25 mouse cellular contexts compared by ENCODE assay signal in genomic region chr16:21542559-21542958, GRCm38 (mm10).
"Had no signal": no experiment of that assay in that cellular context is flagged by ENCODE, and none has a peak within 500 bp of the region (broad histone marks: within the 10 kb centered on the region; RNA-seq: fewer than 3 reads in every experiment).

No protein-coding gene starts in this region.

- H3K9ac ChIP-seq: heart, embryonic 12.5 days; hindbrain, embryonic 12.5 days; hindbrain, embryonic 14.5 days; intestine, embryonic 15.5 days; kidney, embryonic 15.5 days; limb, embryonic 12.5 days had no signal

- H3K27me3 ChIP-seq: heart, embryonic 12.5 days; hindbrain, embryonic 12.5 days; intestine, embryonic 15.5 days; kidney, embryonic 15.5 days; limb, embryonic 12.5 days had no signal

- H3K9me3 ChIP-seq: heart, embryonic 12.5 days; hindbrain, embryonic 10.5 days; hindbrain, embryonic 12.5 days; intestine, embryonic 15.5 days; kidney, embryonic 15.5 days; limb, embryonic 10.5 days; limb, embryonic 12.5 days had no signal

- H3K36me3 ChIP-seq: hindbrain, embryonic 10.5 days; intestine, embryonic 15.5 days; limb, embryonic 10.5 days; limb, embryonic 12.5 days had no signal

- ATAC-seq: hindbrain, embryonic 16.5 days; inflammation-experienced regulatory T-cells, adult 6 months; intestine, embryonic 15.5 days; intestine, postnatal 0 days had no signal

- H3K4me3 ChIP-seq: heart, adult 2 months; heart, embryonic 12.5 days; hindbrain, embryonic 10.5 days; hindbrain, embryonic 12.5 days; intestine, embryonic 15.5 days; kidney, embryonic 15.5 days; layer of hippocampus, adult 2 months; left cerebral cortex, adult 2 months; limb, embryonic 10.5 days; limb, embryonic 12.5 days had no signal

- DNase-seq: gastrocnemius, postnatal 14 days; gastrocnemius, postnatal 36 days; heart, adult 2 months; heart, postnatal 10 days; heart, postnatal 4 days; kidney, adult 18-20 months; kidney, adult 9 months; kidney, postnatal 10 days; kidney, postnatal 25 days; kidney, postnatal 4 days; liver had no signal

- H3K4me2 ChIP-seq: heart, embryonic 12.5 days; hindbrain, embryonic 12.5 days; hindbrain, embryonic 14.5 days; intestine, embryonic 15.5 days; kidney, embryonic 15.5 days; limb, embryonic 12.5 days; liver, embryonic 11.5 days had no signal

- H3K27ac ChIP-seq: heart, adult 2 months; hindbrain, embryonic 10.5 days; hindbrain, embryonic 12.5 days; hindbrain, embryonic 14.5 days; intestine, embryonic 15.5 days; kidney, embryonic 15.5 days; layer of hippocampus, adult 2 months; left cerebral cortex, adult 2 months; limb, embryonic 10.5 days; limb, embryonic 12.5 days had no signal

- H3K4me1 ChIP-seq: hindbrain, embryonic 10.5 days; hindbrain, embryonic 12.5 days; intestine, embryonic 15.5 days; limb, embryonic 10.5 days; limb, embryonic 12.5 days had no signal
